Comparison of ENCODE assay signal across 15 mouse cellular contexts in the genomic region with DNA sequence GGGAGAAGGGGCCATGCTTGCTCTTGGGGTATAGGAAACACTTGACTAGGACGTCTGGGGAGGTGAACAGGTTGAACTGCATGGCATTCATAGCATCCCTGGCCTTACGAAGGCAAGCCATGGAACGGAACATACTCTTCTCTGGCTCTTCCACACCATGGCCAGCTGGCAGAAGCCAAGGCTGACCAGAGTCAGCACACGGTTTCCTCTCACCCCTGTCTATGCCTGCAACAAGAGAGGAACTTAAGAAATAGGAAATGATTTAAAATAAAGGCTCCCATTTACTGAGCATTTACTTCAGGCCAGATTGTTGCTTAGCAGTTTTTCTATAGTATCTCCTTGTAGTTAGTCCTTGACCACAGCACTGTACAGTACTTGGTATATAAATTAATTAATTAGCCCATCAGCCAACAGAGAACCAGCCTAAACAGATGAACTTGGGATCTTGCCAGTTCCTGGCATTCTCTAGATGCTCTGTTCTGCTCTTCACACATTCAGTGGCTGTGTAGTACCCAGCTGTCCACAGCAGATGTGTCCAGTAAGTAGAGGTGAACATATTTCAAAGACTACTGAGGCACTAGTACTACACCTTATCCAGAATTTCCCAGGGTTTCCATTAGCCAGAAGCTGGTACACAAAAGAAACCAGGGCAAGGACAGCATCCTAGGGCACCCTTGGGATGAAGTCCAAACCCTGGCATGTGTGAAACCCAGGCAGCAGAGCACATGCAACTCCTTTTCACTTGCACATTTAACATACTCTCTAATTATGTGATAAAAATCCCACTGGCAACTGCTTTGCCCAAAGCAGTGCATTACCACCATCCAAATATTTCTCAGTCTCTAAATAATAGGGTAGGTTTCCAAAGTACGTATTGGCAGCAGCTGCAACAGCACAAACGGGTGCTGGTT.
A peak's percentile ranks its signal among the peaks of the same experiment; 100 is the strongest.
DNase-seq lines count a peak whose midpoint lies in the region; ATAC-seq lines count a peak whose summit lies in the region.
"Had no signal": no experiment of that assay in that cellular context is flagged by ENCODE, and none has a peak within 500 bp of the region (broad histone marks: within the 10 kb centered on the region; RNA-seq: fewer than 3 reads in every experiment).

No protein-coding gene starts in this region.

- H3K4me2 ChIP-seq in hindbrain, embryonic 13.5 days, result no peak overlapping the region
- H3K4me2 ChIP-seq in hindbrain, embryonic 12.5 days (replicated peaks), result no peak overlapping the region
- no peak overlapping the region for H3K4me2 ChIP-seq in midbrain, embryonic 16.5 days (ENCODE audit: low read length)
- no peak overlapping the region for H3K4me2 ChIP-seq in midbrain, embryonic 15.5 days

- no peaks in the 10 kb centered on the region for H3K27me3 ChIP-seq in hindbrain, embryonic 13.5 days
- H3K27me3 ChIP-seq in hindbrain, embryonic 12.5 days, result no peaks in the 10 kb centered on the region
- H3K27me3 ChIP-seq in midbrain, embryonic 16.5 days (ENCODE audit: control insufficient read depth, insufficient read depth, low read depth, low read length), result no peaks in the 10 kb centered on the region
- no peaks in the 10 kb centered on the region for H3K27me3 ChIP-seq in midbrain, embryonic 15.5 days (replicated peaks)

- 83% methylated on average over 6 of the region's 6 CpGs for WGBS in hindbrain, embryonic 13.5 days
- WGBS in hindbrain, embryonic 12.5 days, result 80% methylated on average over 6 of the region's 6 CpGs
- WGBS in midbrain, embryonic 16.5 days, result 75% methylated on average over 6 of the region's 6 CpGs
- WGBS in midbrain, embryonic 15.5 days, result 74% methylated on average over 6 of the region's 6 CpGs

- H3K9me3 ChIP-seq in hindbrain, embryonic 13.5 days, result no peaks in the 10 kb centered on the region
- H3K9me3 ChIP-seq in hindbrain, embryonic 12.5 days (replicated peaks), result peaks cover 7% of the 10 kb centered on the region; the same call in 1 of the 2 replicates
- no peaks in the 10 kb centered on the region for H3K9me3 ChIP-seq in midbrain, embryonic 16.5 days (replicated peaks; ENCODE audit: control insufficient read depth, low read length, poor library complexity, severe bottlenecking)
- H3K9me3 ChIP-seq in midbrain, embryonic 15.5 days, result no peaks in the 10 kb centered on the region
- H3K9me3 ChIP-seq: heart, embryonic 10.5 days had no signal

- H3K27ac ChIP-seq in hindbrain, embryonic 13.5 days, result no peak overlapping the region
- no peak overlapping the region for H3K27ac ChIP-seq in hindbrain, embryonic 12.5 days
- H3K27ac ChIP-seq in midbrain, embryonic 16.5 days (ENCODE audit: low read length), result no peak overlapping the region
- no peak overlapping the region for H3K27ac ChIP-seq in midbrain, embryonic 15.5 days
- H3K27ac ChIP-seq: heart, embryonic 10.5 days had no signal

- H3K4me1 ChIP-seq in hindbrain, embryonic 13.5 days (replicated peaks), result no peaks in the 10 kb centered on the region; the same call in 1 of the 2 replicates
- no peaks in the 10 kb centered on the region for H3K4me1 ChIP-seq in hindbrain, embryonic 12.5 days
- H3K4me1 ChIP-seq in midbrain, embryonic 16.5 days (ENCODE audit: control insufficient read depth, insufficient read depth, low read length), result no peaks in the 10 kb centered on the region
- no peaks in the 10 kb centered on the region for H3K4me1 ChIP-seq in midbrain, embryonic 15.5 days

- DNase-seq in adrenal gland, adult 8-10 months, result peak; percentile 24
- no peak for DNase-seq in adrenal gland, postnatal 10 days
- no peak for DNase-seq in thymus, postnatal 14 days
- DNase-seq: heart, postnatal 36 days; kidney, adult 18-20 months; kidney, postnatal 4 days; liver; lung, adult 2 months had no signal

- H3K4me3 ChIP-seq in hindbrain, embryonic 13.5 days, result no peak overlapping the region
- no peak overlapping the region for H3K4me3 ChIP-seq in hindbrain, embryonic 12.5 days
- H3K4me3 ChIP-seq in midbrain, embryonic 16.5 days (ENCODE audit: low read depth, low read length), result no peak overlapping the region
- no peak overlapping the region for H3K4me3 ChIP-seq in midbrain, embryonic 15.5 days
- H3K4me3 ChIP-seq: heart, embryonic 10.5 days; megakaryocyte, embryonic 14.5 days had no signal

- ATAC-seq in hindbrain, embryonic 13.5 days (ENCODE audit: low FRiP score), result 0 out of 2 replicates have a peak, but pooled peaks have one; percentile 40
- no peak for ATAC-seq in hindbrain, embryonic 12.5 days (ENCODE audit: low FRiP score)
- peak; percentile 46; the same call in 1 of the 2 replicates for ATAC-seq in midbrain, embryonic 16.5 days
- no peak for ATAC-seq in midbrain, embryonic 15.5 days (replicated peaks)
- ATAC-seq in megakaryocyte, adult 5-6 weeks (ENCODE audit: poor library complexity, severe bottlenecking), result peak; percentile 63; the same call in 1 of the 2 replicates

- H3K36me3 ChIP-seq in hindbrain, embryonic 13.5 days, result no peaks in the 10 kb centered on the region
- H3K36me3 ChIP-seq in hindbrain, embryonic 12.5 days, result no peaks in the 10 kb centered on the region
- no peaks in the 10 kb centered on the region for H3K36me3 ChIP-seq in midbrain, embryonic 16.5 days (ENCODE audit: control insufficient read depth, insufficient read depth, low read length)
- no peaks in the 10 kb centered on the region for H3K36me3 ChIP-seq in midbrain, embryonic 15.5 days (replicated peaks)

- no peak overlapping the region for H3K9ac ChIP-seq in hindbrain, embryonic 13.5 days
- H3K9ac ChIP-seq in hindbrain, embryonic 12.5 days, result no peak overlapping the region
- H3K9ac ChIP-seq in midbrain, embryonic 16.5 days (ENCODE audit: low read depth, low read length), result no peak overlapping the region
- H3K9ac ChIP-seq in midbrain, embryonic 15.5 days, result no peak overlapping the region

Comparison
In these comparisons a context has a peak if more than half of its experiments do, and no peak if none do; other contexts are left out.
1. ATAC-seq: peak in hindbrain, embryonic 13.5 days (single experiment), midbrain, embryonic 16.5 days (single experiment) and megakaryocyte, adult 5-6 weeks (single experiment); none in hindbrain, embryonic 12.5 days (single experiment) and midbrain, embryonic 15.5 days (single experiment).